Mouse (Mus musculus) brain, embryonic 14.5 days (tissue): ENCODE measurements around the gene Fam149b.

Source experiments
- CTCF ChIP-seq: fragments of 200-500 bp; IDR thresholded peaks from 2 replicates; pipeline ENCODE4 v1.5.1; 2012; ENCODE audit warnings: inconsistent platforms, mild to moderate bottlenecking, moderate library complexity, borderline replicate concordance; ENCODE audit not compliant: insufficient read depth, insufficient read length; ENCODE audit errors: extremely low read depth
- POLR2A ChIP-seq: fragments of 200-500 bp; IDR thresholded peaks from 2 replicates; pipeline ENCODE4 v1.6.1; 2012; ENCODE audit warnings: mild to moderate bottlenecking, inconsistent platforms, borderline replicate concordance; ENCODE audit not compliant: poor library complexity, insufficient read depth, insufficient read length, severe bottlenecking; ENCODE audit errors: extremely low read depth

DNA sequence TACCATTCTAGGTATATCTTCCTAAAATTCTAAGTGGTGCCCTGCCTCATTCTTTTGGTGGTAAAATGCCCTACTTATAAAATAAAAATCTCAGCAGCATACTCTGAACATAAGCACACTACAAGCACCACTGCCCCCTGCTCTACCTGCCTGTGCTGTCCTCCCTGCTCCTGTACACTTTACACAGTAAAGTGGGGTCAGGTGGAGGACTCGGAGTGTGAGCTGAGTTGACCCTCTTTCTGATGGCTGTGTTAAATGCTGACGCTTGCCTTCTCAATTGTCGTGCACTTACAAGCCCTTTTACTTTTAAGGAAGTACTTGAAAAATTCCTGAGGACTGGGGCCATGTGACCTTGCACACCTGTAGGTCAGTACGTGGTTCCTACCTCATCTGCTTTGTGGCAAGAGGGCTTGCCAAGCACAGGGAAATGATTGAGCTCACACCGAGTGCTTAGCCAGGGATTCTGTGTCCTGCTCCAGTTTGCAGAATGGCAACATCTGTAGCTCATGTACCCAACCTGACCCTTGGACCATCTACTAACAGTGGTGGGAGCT lies 31.2 kb downstream of the Fam149b start:
- TF ChIP-seq CTCF = no peak
- TF ChIP-seq POLR2A = no peak
